Comparison of ENCODE assay signal across 8 mouse cellular contexts in the genomic region with DNA sequence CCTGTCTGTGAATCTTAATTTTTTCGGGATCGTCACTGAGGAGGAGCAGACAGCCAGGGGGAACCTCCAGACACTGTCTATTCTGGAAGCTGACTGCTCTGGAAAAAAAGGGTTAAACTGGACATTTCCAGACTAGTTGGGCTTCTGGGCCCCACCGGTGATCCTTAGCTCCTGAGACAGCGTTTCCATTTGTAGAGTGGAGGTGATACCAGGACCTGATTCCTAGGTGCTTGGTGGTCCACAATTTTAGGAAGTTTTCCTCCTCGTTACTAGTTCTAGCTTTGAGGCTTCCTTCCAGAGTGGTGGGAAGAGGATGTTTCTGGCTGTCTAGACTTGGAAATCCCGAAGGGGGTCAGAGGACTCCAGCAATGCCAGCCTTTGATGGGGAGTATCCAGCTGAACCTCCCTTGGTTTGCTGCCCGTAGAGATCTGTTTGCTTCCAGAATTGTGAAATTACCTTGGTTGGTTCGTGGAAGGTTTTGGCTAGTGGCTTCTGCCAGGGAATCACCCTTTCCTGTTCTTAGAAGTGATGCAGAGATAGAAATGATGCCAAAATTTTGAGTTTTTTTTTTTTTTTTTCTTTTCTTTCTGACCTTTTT. TPM values are rescaled to one million over a fixed set of nuclear protein-coding genes. Genes with fewer than 3 reads are reported as not detected.
DNase-seq lines count a peak whose midpoint lies in the region; ATAC-seq and TF ChIP-seq lines count a peak whose summit lies in the region.

No protein-coding gene starts in this region.

- intact Hi-C loops in left cerebral cortex, adult 2 months (cut with DNase I) = no loop called here

- ATAC-seq in embryonic facial prominence, embryonic 11.5 days (replicated peaks; ENCODE audit: insufficient number of reproducible peaks, low FRiP score, low TSS enrichment, low read depth) = no peak
- no peak for ATAC-seq in hindbrain, postnatal 0 days
- ATAC-seq in neural tube, embryonic 12.5 days (ENCODE audit: low FRiP score, low read depth) = 0 out of 2 replicates have a peak, but pooled peaks have one; percentile 5

- 15% methylated on average over 8 of the region's 8 CpGs for WGBS in embryonic facial prominence, embryonic 11.5 days
- WGBS in hindbrain, postnatal 0 days = 11% methylated on average over 8 of the region's 8 CpGs
- WGBS in neural tube, embryonic 12.5 days = 15% methylated on average over 8 of the region's 8 CpGs

- peak overlapping the region; percentile 90 for H3K4me3 ChIP-seq in left cerebral cortex, adult 2 months
- H3K4me3 ChIP-seq in embryonic facial prominence, embryonic 11.5 days (ENCODE audit: low read depth, low read length) = peak overlapping the region; percentile 90
- peak overlapping the region; percentile 88 for H3K4me3 ChIP-seq in hindbrain, postnatal 0 days (ENCODE audit: low read length)
- H3K4me3 ChIP-seq in neural tube, embryonic 12.5 days = peak overlapping the region; percentile 99

- H3K9me3 ChIP-seq in embryonic facial prominence, embryonic 11.5 days (replicated peaks; ENCODE audit: control insufficient read depth, low read length) = no peaks in the 10 kb centered on the region
- no peaks in the 10 kb centered on the region for H3K9me3 ChIP-seq in hindbrain, postnatal 0 days (ENCODE audit: low read length)
- H3K9me3 ChIP-seq in neural tube, embryonic 12.5 days = no peaks in the 10 kb centered on the region

- H3K27ac ChIP-seq in left cerebral cortex, adult 2 months = peak overlapping the region; percentile 86
- H3K27ac ChIP-seq in embryonic facial prominence, embryonic 11.5 days (replicated peaks; ENCODE audit: low read depth, low read length) = no peak overlapping the region; the same call in 1 of the 2 replicates
- H3K27ac ChIP-seq in hindbrain, postnatal 0 days = peak overlapping the region; percentile 92
- peak overlapping the region; percentile 59; the same call in 1 of the 2 replicates for H3K27ac ChIP-seq in neural tube, embryonic 12.5 days

- no peak for TF ChIP-seq CTCF in left cerebral cortex, adult 2 months (IDR thresholded peaks at IDR 0.05)
- no peak for TF ChIP-seq CTCF in hindbrain, postnatal 0 days (IDR thresholded peaks at IDR 0.05; ENCODE audit: low read depth)

- peak overlapping the region; percentile 85 for H3K4me2 ChIP-seq in embryonic facial prominence, embryonic 11.5 days (ENCODE audit: low read depth, low read length)
- H3K4me2 ChIP-seq in hindbrain, postnatal 0 days (ENCODE audit: low read depth, low read length) = peak overlapping the region; percentile 67
- peak overlapping the region; percentile 81 for H3K4me2 ChIP-seq in neural tube, embryonic 12.5 days (replicated peaks)

- peak overlapping the region; percentile 97 for H3K9ac ChIP-seq in embryonic facial prominence, embryonic 11.5 days (replicated peaks; ENCODE audit: low read length)
- H3K9ac ChIP-seq in hindbrain, postnatal 0 days (replicated peaks; ENCODE audit: low read length) = peak overlapping the region; percentile 97
- peak overlapping the region; percentile 97 for H3K9ac ChIP-seq in neural tube, embryonic 12.5 days

- H3K27me3 ChIP-seq in embryonic facial prominence, embryonic 11.5 days (ENCODE audit: control insufficient read depth, insufficient read depth, low read length) = no peaks in the 10 kb centered on the region
- H3K27me3 ChIP-seq in hindbrain, postnatal 0 days (ENCODE audit: insufficient read depth, low read length) = no peaks in the 10 kb centered on the region
- no peaks in the 10 kb centered on the region for H3K27me3 ChIP-seq in neural tube, embryonic 12.5 days (replicated peaks)

- DNase-seq in left cerebral cortex, adult 2 months (ENCODE audit: extremely low spot score in 1 of 2, low spot score in 2 of 2) = no peak
- no peak for DNase-seq in left cerebral cortex, adult 8-10 months (ENCODE audit: low spot score in 2 of 2)
- DNase-seq in embryonic facial prominence, embryonic 11.5 days (ENCODE audit: low spot score) = no peak
- peak; percentile 15 for DNase-seq in hindbrain, postnatal 0 days (ENCODE audit: low spot score)
- no peak for DNase-seq in spleen, adult 18-20 months
- no peak for DNase-seq in B cell, adult 2 months
- no peak for DNase-seq in ovary, adult 18-20 months (ENCODE audit: low spot score)

- H3K4me1 ChIP-seq in embryonic facial prominence, embryonic 11.5 days (ENCODE audit: control insufficient read depth, insufficient read depth, low read length) = peaks cover 5% of the 10 kb centered on the region; the same call in 1 of the 2 replicates
- peaks cover 14% of the 10 kb centered on the region for H3K4me1 ChIP-seq in hindbrain, postnatal 0 days (ENCODE audit: insufficient read depth, low read length)
- peaks cover 27% of the 10 kb centered on the region for H3K4me1 ChIP-seq in neural tube, embryonic 12.5 days

- no peaks in the 10 kb centered on the region for H3K36me3 ChIP-seq in embryonic facial prominence, embryonic 11.5 days (replicated peaks; ENCODE audit: control insufficient read depth, insufficient read depth, low read depth, low read length)
- H3K36me3 ChIP-seq in hindbrain, postnatal 0 days (ENCODE audit: insufficient read depth, low read length) = no peaks in the 10 kb centered on the region
- H3K36me3 ChIP-seq in neural tube, embryonic 12.5 days = no peaks in the 10 kb centered on the region

RNA-seq across cellular contexts. Expression of gene Zfp598, which starts 0.9 kb away (rescaled TPM):
- total RNA-seq in left cerebral cortex, adult 2 months (2021) = 10 to 100 TPM; 41.6 to 49.0 TPM
- total RNA-seq in left cerebral cortex, adult 8-10 months (2022) = 10 to 100 TPM; 30.4 to 40.9 (median 36.1) TPM
- 24.1 and 26.6 TPM in 2 replicates for polyA plus RNA-seq in embryonic facial prominence, embryonic 11.5 days (2014; fragmentation: Nextera tagmentation; extraction: Ambion mirVana)
- total RNA-seq in hindbrain, postnatal 0 days (2014; rRNA removed) = 40.9 and 47.0 TPM in 2 replicates
- polyA plus RNA-seq in hindbrain, postnatal 0 days (2015; fragmentation: Nextera tagmentation; extraction: Ambion mirVana) = 14.2 and 14.6 TPM in 2 replicates
- polyA plus RNA-seq in neural tube, embryonic 12.5 days (2016; fragmentation: Nextera tagmentation; extraction: Ambion mirVana) = 24.1 and 27.2 TPM in 2 replicates

RNA-seq across cellular contexts. Expression of gene Npw, which starts 12.1 kb away (rescaled TPM):
- total RNA-seq in left cerebral cortex, adult 2 months (2021) = 1 to 10 TPM in 1 of 2 experiments, under 1 TPM in 1; 0.58 to 1.4 TPM
- under 1 TPM in 1 of 4 experiments, not detected in 3; 0.63 TPM for total RNA-seq in left cerebral cortex, adult 8-10 months (2022)
- 0.48 TPM in 1 of 2 replicates, not detected in the other for polyA plus RNA-seq in embryonic facial prominence, embryonic 11.5 days (2014; fragmentation: Nextera tagmentation; extraction: Ambion mirVana)
- 0.78 TPM in 1 of 2 replicates, not detected in the other for total RNA-seq in hindbrain, postnatal 0 days (2014; rRNA removed)
- polyA plus RNA-seq in hindbrain, postnatal 0 days (2015; fragmentation: Nextera tagmentation; extraction: Ambion mirVana) = 0.65 and 0.81 TPM in 2 replicates
- not detected in 2 replicates for polyA plus RNA-seq in neural tube, embryonic 12.5 days (2016; fragmentation: Nextera tagmentation; extraction: Ambion mirVana)

RNA-seq across cellular contexts. Expression of gene Syngr3, which starts 19.4 kb away (rescaled TPM):
- total RNA-seq in left cerebral cortex, adult 2 months (2021) = 100 to 1,000 TPM; 177 to 188 TPM
- 100 to 1,000 TPM; 163 to 176 (median 164) TPM for total RNA-seq in left cerebral cortex, adult 8-10 months (2022)
- polyA plus RNA-seq in embryonic facial prominence, embryonic 11.5 days (2014; fragmentation: Nextera tagmentation; extraction: Ambion mirVana) = 6.2 and 6.6 TPM in 2 replicates
- total RNA-seq in hindbrain, postnatal 0 days (2014; rRNA removed) = 331 and 347 TPM in 2 replicates
- 280 and 294 TPM in 2 replicates for polyA plus RNA-seq in hindbrain, postnatal 0 days (2015; fragmentation: Nextera tagmentation; extraction: Ambion mirVana)
- 42.3 and 43.3 TPM in 2 replicates for polyA plus RNA-seq in neural tube, embryonic 12.5 days (2016; fragmentation: Nextera tagmentation; extraction: Ambion mirVana)

RNA-seq across cellular contexts. Expression of gene Slc9a3r2, which starts 20.2 kb away (rescaled TPM):
- 10 to 100 TPM; 50.2 to 51.0 TPM for total RNA-seq in left cerebral cortex, adult 2 months (2021)
- total RNA-seq in left cerebral cortex, adult 8-10 months (2022) = 10 to 100 TPM; 41.0 to 47.7 (median 42.0) TPM
- 48.3 and 50.2 TPM in 2 replicates for polyA plus RNA-seq in embryonic facial prominence, embryonic 11.5 days (2014; fragmentation: Nextera tagmentation; extraction: Ambion mirVana)
- total RNA-seq in hindbrain, postnatal 0 days (2014; rRNA removed) = 72.8 and 91.1 TPM in 2 replicates
- 57.6 and 60.6 TPM in 2 replicates for polyA plus RNA-seq in hindbrain, postnatal 0 days (2015; fragmentation: Nextera tagmentation; extraction: Ambion mirVana)
- 36.9 and 37.7 TPM in 2 replicates for polyA plus RNA-seq in neural tube, embryonic 12.5 days (2016; fragmentation: Nextera tagmentation; extraction: Ambion mirVana)

RNA-seq across cellular contexts. Expression of gene Gfer, which starts 25.6 kb away (rescaled TPM):
- total RNA-seq in left cerebral cortex, adult 2 months (2021) = 10 to 100 TPM; 20.0 to 23.2 TPM
- total RNA-seq in left cerebral cortex, adult 8-10 months (2022) = 10 to 100 TPM; 17.6 to 19.2 (median 18.0) TPM
- 46.8 and 52.4 TPM in 2 replicates for polyA plus RNA-seq in embryonic facial prominence, embryonic 11.5 days (2014; fragmentation: Nextera tagmentation; extraction: Ambion mirVana)
- 21.1 and 26.1 TPM in 2 replicates for total RNA-seq in hindbrain, postnatal 0 days (2014; rRNA removed)
- polyA plus RNA-seq in hindbrain, postnatal 0 days (2015; fragmentation: Nextera tagmentation; extraction: Ambion mirVana) = 39.7 and 41.4 TPM in 2 replicates
- 40.2 and 41.9 TPM in 2 replicates for polyA plus RNA-seq in neural tube, embryonic 12.5 days (2016; fragmentation: Nextera tagmentation; extraction: Ambion mirVana)
